11 mouse cellular contexts compared by ENCODE assay signal in genomic region chr7:30586455-30587020, GRCm38 (mm10). TPM values are rescaled to one million over a fixed set of nuclear protein-coding genes. Genes with fewer than 3 reads are reported as not detected.
DNase-seq lines count a peak whose midpoint lies in the region; ATAC-seq and TF ChIP-seq lines count a peak whose summit lies in the region.
"Had no signal": no experiment of that assay in that cellular context is flagged by ENCODE, and none has a peak within 500 bp of the region (broad histone marks: within the 10 kb centered on the region; RNA-seq: fewer than 3 reads in every experiment).

No protein-coding gene starts in this region.

- peaks cover 54% of the 10 kb centered on the region for H3K36me3 ChIP-seq in forebrain, embryonic 10.5 days (replicated peaks)
- H3K36me3 ChIP-seq in forebrain, embryonic 11.5 days (ENCODE audit: control insufficient read depth, insufficient read depth, low read length) = peaks cover 14% of the 10 kb centered on the region
- H3K36me3 ChIP-seq in testis, adult 2 months (ENCODE audit: control insufficient read depth, insufficient read depth, low read length) = no peaks in the 10 kb centered on the region; the same call in none of the 2 replicates
- peaks cover 56% of the 10 kb centered on the region for H3K36me3 ChIP-seq in liver, embryonic 13.5 days

- H3K4me1 ChIP-seq in forebrain, embryonic 10.5 days = peaks cover 32% of the 10 kb centered on the region
- peaks cover 8% of the 10 kb centered on the region for H3K4me1 ChIP-seq in forebrain, embryonic 11.5 days (replicated peaks; ENCODE audit: control insufficient read depth, insufficient read depth, low read length)
- peaks cover 24% of the 10 kb centered on the region for H3K4me1 ChIP-seq in testis, adult 2 months (ENCODE audit: control insufficient read depth, insufficient read depth, low read length)
- H3K4me1 ChIP-seq in liver, embryonic 13.5 days (replicated peaks) = peaks cover 27% of the 10 kb centered on the region

- WGBS in forebrain, embryonic 10.5 days = 90% methylated on average over 28 of the region's 28 CpGs
- WGBS in forebrain, embryonic 11.5 days = 90% methylated on average over 28 of the region's 28 CpGs
- WGBS in liver, embryonic 13.5 days (ENCODE audit: insufficient replicate concordance) = 88% methylated on average over 28 of the region's 28 CpGs

- DNase-seq in forebrain, embryonic 10.5 days (ENCODE audit: extremely low spot score, low spot score) = no peak
- DNase-seq in forebrain, embryonic 11.5 days (ENCODE audit: low spot score) = no peak
- DNase-seq in testis, postnatal 14 days (ENCODE audit: low spot score) = no peak
- no peak for DNase-seq in liver, embryonic 13.5 days
- DNase-seq in testis, postnatal 10 days (ENCODE audit: low spot score) = peak; percentile 57
- DNase-seq in gastrocnemius, postnatal 4 days (ENCODE audit: low spot score in 2 of 2) = no peak
- no peak for DNase-seq in B cell, adult 2 months
- DNase-seq: adrenal gland, postnatal 14 days had no signal

- 0 out of 2 replicates have a peak overlapping the region, but pooled peaks have one; percentile 21 for H3K27ac ChIP-seq in forebrain, embryonic 10.5 days
- no peak overlapping the region for H3K27ac ChIP-seq in forebrain, embryonic 11.5 days (ENCODE audit: low read depth, low read length)
- H3K27ac ChIP-seq in testis, adult 2 months (ENCODE audit: control insufficient read depth, insufficient read depth, low read depth, low read length) = no peak overlapping the region
- no peak overlapping the region for H3K27ac ChIP-seq in liver, embryonic 13.5 days

- no peaks in the 10 kb centered on the region for H3K9me3 ChIP-seq in forebrain, embryonic 10.5 days
- H3K9me3 ChIP-seq in forebrain, embryonic 11.5 days (ENCODE audit: control insufficient read depth, low read length) = no peaks in the 10 kb centered on the region
- H3K9me3 ChIP-seq in liver, embryonic 13.5 days (replicated peaks) = no peaks in the 10 kb centered on the region

- H3K4me3 ChIP-seq in forebrain, embryonic 10.5 days = peak overlapping the region; percentile 98
- no peak overlapping the region; the same call in 1 of the 2 replicates for H3K4me3 ChIP-seq in forebrain, embryonic 11.5 days (ENCODE audit: low read depth, low read length)
- H3K4me3 ChIP-seq in testis, adult 2 months (ENCODE audit: control insufficient read depth, low read depth, low read length) = peak overlapping the region; percentile 96; the same call in 1 of the 2 replicates
- peak overlapping the region; percentile 96 for H3K4me3 ChIP-seq in liver, embryonic 13.5 days (replicated peaks)

- TF ChIP-seq POLR2A in testis, adult 2 months (IDR thresholded peaks at IDR 0.05; ENCODE audit: control insufficient read depth, low read depth, low read length) = no peak

- no peak for TF ChIP-seq CTCF in testis, adult 2 months (IDR thresholded peaks at IDR 0.05; ENCODE audit: control insufficient read depth, insufficient read depth, insufficient replicate concordance, low read depth, low read length)

- no peak overlapping the region; the same call in 1 of the 2 replicates for H3K4me2 ChIP-seq in forebrain, embryonic 11.5 days (ENCODE audit: low read depth, low read length, severe bottlenecking)
- H3K4me2 ChIP-seq in liver, embryonic 13.5 days = peak overlapping the region; percentile 97

- no peak for ATAC-seq in forebrain, embryonic 11.5 days (replicated peaks; ENCODE audit: low FRiP score)
- ATAC-seq in liver, embryonic 13.5 days (ENCODE audit: low read depth) = no peak

- H3K27me3 ChIP-seq in forebrain, embryonic 10.5 days (ENCODE audit: poor library complexity, severe bottlenecking) = no peaks in the 10 kb centered on the region
- no peaks in the 10 kb centered on the region for H3K27me3 ChIP-seq in forebrain, embryonic 11.5 days (ENCODE audit: control insufficient read depth, insufficient read depth, low read length)
- no peaks in the 10 kb centered on the region for H3K27me3 ChIP-seq in testis, adult 2 months (ENCODE audit: control insufficient read depth, insufficient read depth, low read length)
- H3K27me3 ChIP-seq in liver, embryonic 13.5 days = no peaks in the 10 kb centered on the region

- no peak overlapping the region; the same call in 1 of the 2 replicates for H3K9ac ChIP-seq in forebrain, embryonic 11.5 days (ENCODE audit: low read length)
- peak overlapping the region; percentile 99 for H3K9ac ChIP-seq in liver, embryonic 13.5 days

RNA-seq across cellular contexts. Expression of gene Kmt2b, which starts 2.0 kb away (rescaled TPM):
- 10.1 and 10.4 TPM in 2 replicates for polyA plus RNA-seq in forebrain, embryonic 10.5 days (2016; fragmentation: Nextera tagmentation; extraction: Ambion mirVana)
- 14.3 TPM in 2 replicates for polyA plus RNA-seq in forebrain, embryonic 11.5 days (2014; fragmentation: Nextera tagmentation; extraction: Ambion mirVana)
- polyA plus RNA-seq in testis, adult 2 months (2012; rRNA removed) = 56.1 and 61.0 TPM in 2 replicates
- 2.8 and 3.8 TPM in 2 replicates for polyA plus RNA-seq in liver, embryonic 13.5 days (2015; fragmentation: Nextera tagmentation; extraction: Ambion mirVana)
- 10 to 100 TPM; 34.0 to 34.2 TPM for total RNA-seq in gastrocnemius, postnatal 4 days (2021)

RNA-seq across cellular contexts. Expression of gene Zbtb32, which starts 12.2 kb away (rescaled TPM):
- polyA plus RNA-seq in forebrain, embryonic 10.5 days (2016; fragmentation: Nextera tagmentation; extraction: Ambion mirVana) = 0.09 and 0.20 TPM in 2 replicates
- 0.15 and 0.31 TPM in 2 replicates for polyA plus RNA-seq in forebrain, embryonic 11.5 days (2014; fragmentation: Nextera tagmentation; extraction: Ambion mirVana)
- 180 and 203 TPM in 2 replicates for polyA plus RNA-seq in testis, adult 2 months (2012; rRNA removed)
- polyA plus RNA-seq in liver, embryonic 13.5 days (2015; fragmentation: Nextera tagmentation; extraction: Ambion mirVana) = 0.09 and 0.20 TPM in 2 replicates
- not detected for total RNA-seq in gastrocnemius, postnatal 4 days (2021)
- total RNA-seq: layer of hippocampus, adult 2 months had no signal
- polyA plus RNA-seq: frontal cortex, adult 2 months had no signal

RNA-seq across cellular contexts. Expression of gene Igflr1, which starts 21.3 kb away (rescaled TPM):
- 5.9 and 7.1 TPM in 2 replicates for polyA plus RNA-seq in forebrain, embryonic 10.5 days (2016; fragmentation: Nextera tagmentation; extraction: Ambion mirVana)
- polyA plus RNA-seq in forebrain, embryonic 11.5 days (2014; fragmentation: Nextera tagmentation; extraction: Ambion mirVana) = 4.7 and 6.0 TPM in 2 replicates
- 0.80 and 1.0 TPM in 2 replicates for polyA plus RNA-seq in testis, adult 2 months (2012; rRNA removed)
- 1.6 and 2.1 TPM in 2 replicates for polyA plus RNA-seq in liver, embryonic 13.5 days (2015; fragmentation: Nextera tagmentation; extraction: Ambion mirVana)
- 1 to 10 TPM; 1.5 to 1.7 TPM for total RNA-seq in gastrocnemius, postnatal 4 days (2021)

RNA-seq across cellular contexts. Expression of gene Psenen, which starts 23.1 kb away (rescaled TPM):
- 124 and 126 TPM in 2 replicates for polyA plus RNA-seq in forebrain, embryonic 10.5 days (2016; fragmentation: Nextera tagmentation; extraction: Ambion mirVana)
- polyA plus RNA-seq in forebrain, embryonic 11.5 days (2014; fragmentation: Nextera tagmentation; extraction: Ambion mirVana) = 96.1 and 99.3 TPM in 2 replicates
- 147 and 167 TPM in 2 replicates for polyA plus RNA-seq in testis, adult 2 months (2012; rRNA removed)
- 80.1 and 81.3 TPM in 2 replicates for polyA plus RNA-seq in liver, embryonic 13.5 days (2015; fragmentation: Nextera tagmentation; extraction: Ambion mirVana)
- total RNA-seq in gastrocnemius, postnatal 4 days (2021) = 100 to 1,000 TPM in 1 of 2 experiments, 10 to 100 TPM in 1; 87.0 to 103 TPM

RNA-seq across cellular contexts. Expression of gene Gm49396, which starts 23.4 kb away (rescaled TPM):
- polyA plus RNA-seq in forebrain, embryonic 10.5 days (2016; fragmentation: Nextera tagmentation; extraction: Ambion mirVana) = 16.1 and 16.3 TPM in 2 replicates
- 12.1 and 13.6 TPM in 2 replicates for polyA plus RNA-seq in forebrain, embryonic 11.5 days (2014; fragmentation: Nextera tagmentation; extraction: Ambion mirVana)
- 0.58 and 0.80 TPM in 2 replicates for polyA plus RNA-seq in testis, adult 2 months (2012; rRNA removed)
- 3.4 and 3.8 TPM in 2 replicates for polyA plus RNA-seq in liver, embryonic 13.5 days (2015; fragmentation: Nextera tagmentation; extraction: Ambion mirVana)
- 1 to 10 TPM; 2.6 to 2.9 TPM for total RNA-seq in gastrocnemius, postnatal 4 days (2021)

Comparison
In these comparisons a context has a peak if more than half of its experiments do, and no peak if none do; other contexts are left out.
1. RNA of gene Zbtb32, which starts 12.2 kb away (polyA plus RNA-seq): 180 to 203 TPM in testis, adult 2 months; 0.15 to 0.31 TPM in forebrain, embryonic 11.5 days, 0.09 to 0.20 TPM in forebrain, embryonic 10.5 days and 0.09 to 0.20 TPM in liver, embryonic 13.5 days; every median in the first group is over 100 times any median in the second.